Mouse (Mus musculus): ENCODE results near the gene Smarcal1. TPM values are rescaled to one million over a fixed set of nuclear protein-coding genes. Genes with fewer than 3 reads are reported as not detected.

The Smarcal1 gene
- polyA plus RNA-seq, 1 experiment: 47.7 TPM

DNA sequence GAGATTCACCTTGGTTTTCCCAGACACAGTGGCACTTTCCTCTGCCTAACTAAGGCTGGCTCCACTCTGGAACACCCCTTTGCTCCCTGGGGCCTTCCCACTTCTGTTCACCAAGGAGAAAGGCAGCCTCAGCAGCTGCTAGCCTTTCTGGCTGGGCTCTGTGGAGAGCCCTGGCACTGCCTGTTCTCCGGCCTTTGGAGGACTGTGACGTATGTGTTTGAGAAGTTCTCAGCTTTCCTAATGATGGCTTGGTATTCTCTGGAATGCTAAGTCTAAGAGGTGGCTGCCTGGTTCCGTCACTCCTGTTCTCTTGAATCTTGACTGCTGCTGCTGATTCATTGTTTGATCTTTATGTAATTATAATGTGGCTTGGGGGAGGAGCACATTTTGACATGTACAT lies 90.0 kb downstream of the Smarcal1 start:
- no peak for DNase-seq
- Histone ChIP-seq H3K27me3 (ENCODE audit: control insufficient read depth, insufficient read depth, low read length) (no peaks in the 10 kb centered on the region), H3K4me1 (ENCODE audit: control insufficient read depth, insufficient read depth, low read length) (no peaks in the 10 kb centered on the region), H3K4me3 (replicated peaks; ENCODE audit: insufficient read depth, low read depth, low read length) (no peak overlapping the region), H3K27ac (ENCODE audit: insufficient read depth, low read length) (no peak overlapping the region)
- TF ChIP-seq CTCF (IDR thresholded peaks at IDR 0.05; ENCODE audit: borderline replicate concordance, insufficient read depth, low read depth, low read length) (no peak), POLR2A (IDR thresholded peaks at IDR 0.05; ENCODE audit: borderline replicate concordance, insufficient read depth, low read length) (no peak)
- 40% methylated on average over 3 of the region's 3 CpGs for WGBS

Other genes starting within 250 kb of the Smarcal1 start
- 6.5 and 7.5 TPM in 2 replicates for gene March4, start 46.3 kb upstream of the Smarcal1 start, polyA plus RNA-seq (2012; rRNA removed)
- gene Ankar, start 117.3 kb downstream of the Smarcal1 start, polyA plus RNA-seq (2012; rRNA removed): not detected in 2 replicates
- gene Rpl37a, start 128.0 kb downstream of the Smarcal1 start, polyA plus RNA-seq (2012; rRNA removed): 575 and 649 TPM in 2 replicates
- gene Igfbp2, start 241.3 kb downstream of the Smarcal1 start, polyA plus RNA-seq (2012; rRNA removed): 63.0 and 78.5 TPM in 2 replicates

Data from cerebellum, adult 2 months (tissue).